In the genomic region with DNA sequence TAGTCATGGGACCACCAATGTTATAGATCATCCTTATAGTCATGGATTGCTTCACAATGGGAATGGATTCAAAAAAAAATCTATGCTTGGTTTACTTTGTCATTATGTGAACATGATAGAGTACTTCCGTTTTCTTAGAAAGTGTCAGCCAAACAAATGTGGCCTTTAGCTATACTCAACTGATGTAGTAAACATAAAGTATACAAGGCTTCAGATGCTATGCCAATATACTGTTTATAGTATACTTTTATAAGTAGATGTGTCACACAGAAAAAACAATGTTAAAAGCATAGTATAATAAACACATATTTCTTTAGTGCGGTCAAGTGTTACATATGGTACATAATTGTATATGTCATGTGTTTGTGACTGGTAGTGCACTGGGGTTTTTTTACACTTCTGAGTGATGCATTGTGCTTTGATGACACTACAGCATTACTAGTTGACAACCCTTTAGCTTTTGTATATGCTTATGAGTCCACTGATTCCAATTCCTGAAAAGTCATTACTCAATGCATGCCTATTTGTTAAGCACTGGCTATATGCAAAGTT, we compare ENCODE assay signal across 16 mouse cellular contexts.
"Had no signal": no experiment of that assay in that cellular context is flagged by ENCODE, and none has a peak within 500 bp of the region (broad histone marks: within the 10 kb centered on the region; RNA-seq: fewer than 3 reads in every experiment).

No protein-coding gene starts in this region.

- H3K9me3 ChIP-seq: neural tube, embryonic 13.5 days; neural tube, embryonic 15.5 days; stomach, embryonic 15.5 days had no signal

- H3K4me2 ChIP-seq: neural tube, embryonic 13.5 days; neural tube, embryonic 15.5 days; stomach, embryonic 15.5 days had no signal

- H3K4me3 ChIP-seq: neural tube, embryonic 13.5 days; neural tube, embryonic 15.5 days; stomach, embryonic 15.5 days had no signal

- H3K9ac ChIP-seq: neural tube, embryonic 13.5 days; neural tube, embryonic 15.5 days; stomach, embryonic 15.5 days had no signal

- DNase-seq: retina, postnatal 1 day; right cerebral cortex, adult 18-20 months; right cerebral cortex, postnatal 14 days; right cerebral cortex, postnatal 25 days; right cerebral cortex, postnatal 4 days; spleen, adult 18-20 months; thymus, adult 18-20 months; thymus, adult 2 months; thymus, postnatal 14 days; thymus, postnatal 25 days; thymus, postnatal 36 days; thymus, postnatal 4 days had no signal

- H3K27me3 ChIP-seq: neural tube, embryonic 13.5 days; neural tube, embryonic 15.5 days; stomach, embryonic 15.5 days had no signal

- H3K27ac ChIP-seq: neural tube, embryonic 13.5 days; neural tube, embryonic 15.5 days; stomach, embryonic 15.5 days; stomach, postnatal 0 days had no signal

- H3K4me1 ChIP-seq: neural tube, embryonic 13.5 days; neural tube, embryonic 15.5 days; stomach, embryonic 15.5 days had no signal

- H3K36me3 ChIP-seq: neural tube, embryonic 13.5 days; neural tube, embryonic 15.5 days; stomach, embryonic 15.5 days had no signal
